Mouse (Mus musculus): ENCODE data around the gene Olfr122. TPM values are rescaled to one million over a fixed set of nuclear protein-coding genes. Genes with fewer than 3 reads are reported as not detected.

Gene Olfr122
- not detected in 2 replicates for polyA plus RNA-seq (2012; rRNA removed)

GRCm38 (mm10) chr17:37768307-37768706, at the start of gene Olfr122:
Olfr122 (plus strand) TSS chr17:37768607.

GRCm38 (mm10) chr17:37721508-37721907, 46.9 kb upstream of the Olfr122 start, which contains the start of gene Olfr120:
Olfr120 (plus strand) TSS chr17:37721808.

GRCm38 (mm10) chr17:37793229-37793628, 24.8 kb downstream of the Olfr122 start, which contains the start of gene Olfr123:
Olfr123 (plus strand) TSS chr17:37793529.

GRCm38 (mm10) chr17:37799588-37799987, 31.2 kb downstream of the Olfr122 start, which contains the start of gene Olfr124:
Olfr124 (plus strand) TSS chr17:37799888.

Other genes starting within 250 kb of the Olfr122 start
- not detected in 2 replicates for gene Olfr112, start 199.2 kb upstream of the Olfr122 start, polyA plus RNA-seq (2012; rRNA removed)
- not detected in 2 replicates for gene Olfr113, start 190.9 kb upstream of the Olfr122 start, polyA plus RNA-seq (2012; rRNA removed)
- gene Olfr114, start 175.9 kb upstream of the Olfr122 start, polyA plus RNA-seq (2012; rRNA removed), result not detected in 2 replicates
- not detected in 2 replicates for gene Olfr115, start 141.5 kb upstream of the Olfr122 start, polyA plus RNA-seq (2012; rRNA removed)
- gene Olfr116, start 141.4 kb upstream of the Olfr122 start, polyA plus RNA-seq (2012; rRNA removed), result not detected in 2 replicates
- not detected in 2 replicates for gene Olfr117, start 104.8 kb upstream of the Olfr122 start, polyA plus RNA-seq (2012; rRNA removed)
- not detected in 2 replicates for gene Olfr118, start 101.6 kb upstream of the Olfr122 start, polyA plus RNA-seq (2012; rRNA removed)
- gene Olfr119, start 72.0 kb upstream of the Olfr122 start, polyA plus RNA-seq (2012; rRNA removed), result not detected in 2 replicates
- not detected in 2 replicates for gene Olfr120, start 46.8 kb upstream of the Olfr122 start, polyA plus RNA-seq (2012; rRNA removed)
- not detected in 2 replicates for gene Olfr121, start 19.8 kb upstream of the Olfr122 start, polyA plus RNA-seq (2012; rRNA removed)
- not detected in 2 replicates for gene Olfr123, start 24.9 kb downstream of the Olfr122 start, polyA plus RNA-seq (2012; rRNA removed)
- not detected in 2 replicates for gene Olfr124, start 31.3 kb downstream of the Olfr122 start, polyA plus RNA-seq (2012; rRNA removed)
- not detected in 2 replicates for gene Olfr125, start 64.3 kb downstream of the Olfr122 start, polyA plus RNA-seq (2012; rRNA removed)
- not detected in 2 replicates for gene Olfr126, start 78.9 kb downstream of the Olfr122 start, polyA plus RNA-seq (2012; rRNA removed)
- not detected in 2 replicates for gene Olfr127, start 131.8 kb downstream of the Olfr122 start, polyA plus RNA-seq (2012; rRNA removed)
- gene Olfr128, start 151.9 kb downstream of the Olfr122 start, polyA plus RNA-seq (2012; rRNA removed), result not detected in 2 replicates
- not detected in 2 replicates for gene Olfr761, start 184.5 kb downstream of the Olfr122 start, polyA plus RNA-seq (2012; rRNA removed)

Data from central nervous system, embryonic 18 days (tissue).